Mouse (Mus musculus): Measurements from ENCODE around the gene Mfn1. TPM values are rescaled to one million over a fixed set of nuclear protein-coding genes. Genes with fewer than 3 reads are reported as not detected.

Gene Mfn1
- polyA plus RNA-seq, 1 experiment from 2014 or later, result 25.1 TPM

GRCm38 (mm10) chr3:32580738-32581137 lies 51.5 kb downstream of the Mfn1 start:
- Histone ChIP-seq H3K4me1 (ENCODE audit: control insufficient read depth, insufficient read depth, low read length) (no peaks in the 10 kb centered on the region), H3K9me3 (ENCODE audit: control insufficient read depth, low read length) (no peaks in the 10 kb centered on the region), H3K36me3 (ENCODE audit: control insufficient read depth, insufficient read depth, low read length) (peaks cover 68% of the 10 kb centered on the region), H3K9ac (ENCODE audit: low read depth, low read length) (no peak overlapping the region), H3K27ac (replicated peaks; ENCODE audit: low read depth, low read length) (no peak overlapping the region), H3K4me3 (ENCODE audit: low read depth, low read length) (no peak overlapping the region), H3K4me2 (ENCODE audit: low read depth, low read length) (no peak overlapping the region), H3K27me3 (replicated peaks; ENCODE audit: control insufficient read depth, insufficient read depth, low read length) (no peaks in the 10 kb centered on the region)
- WGBS, result 70% methylated on average over 3 of the region's 3 CpGs
- no peak for DNase-seq (ENCODE audit: low spot score)
- no peak for ATAC-seq (ENCODE audit: low read depth)

GRCm38 (mm10) chr3:32581911-32582310 lies 52.6 kb downstream of the Mfn1 start:
- Histone ChIP-seq H3K4me3 (ENCODE audit: low read depth, low read length) (no peak overlapping the region), H3K9ac (ENCODE audit: low read depth, low read length) (no peak overlapping the region), H3K27me3 (replicated peaks; ENCODE audit: control insufficient read depth, insufficient read depth, low read length) (no peaks in the 10 kb centered on the region), H3K27ac (replicated peaks; ENCODE audit: low read depth, low read length) (no peak overlapping the region), H3K9me3 (ENCODE audit: control insufficient read depth, low read length) (no peaks in the 10 kb centered on the region), H3K4me1 (ENCODE audit: control insufficient read depth, insufficient read depth, low read length) (no peaks in the 10 kb centered on the region), H3K36me3 (ENCODE audit: control insufficient read depth, insufficient read depth, low read length) (peaks cover 68% of the 10 kb centered on the region), H3K4me2 (ENCODE audit: low read depth, low read length) (no peak overlapping the region)
- ATAC-seq (ENCODE audit: low read depth) (no peak), DNase-seq (ENCODE audit: low spot score) (no peak)
- WGBS, result 85% methylated on average over 3 of the region's 3 CpGs

- WGBS, result 90% methylated on average over 4 of the region's 4 CpGs
- Histone ChIP-seq H3K4me3 (ENCODE audit: low read depth, low read length) (no peak overlapping the region), H3K9me3 (ENCODE audit: control insufficient read depth, low read length) (no peaks in the 10 kb centered on the region), H3K27me3 (replicated peaks; ENCODE audit: control insufficient read depth, insufficient read depth, low read length) (no peaks in the 10 kb centered on the region), H3K9ac (ENCODE audit: low read depth, low read length) (no peak overlapping the region), H3K36me3 (ENCODE audit: control insufficient read depth, insufficient read depth, low read length) (peaks cover 69% of the 10 kb centered on the region), H3K4me1 (ENCODE audit: control insufficient read depth, insufficient read depth, low read length) (no peaks in the 10 kb centered on the region), H3K27ac (replicated peaks; ENCODE audit: low read depth, low read length) (no peak overlapping the region), H3K4me2 (ENCODE audit: low read depth, low read length) (no peak overlapping the region)
- ATAC-seq (ENCODE audit: low read depth), result no peak
- no peak for DNase-seq (ENCODE audit: low spot score)
Observed at GRCm38 (mm10) chr3:32583489-32583888, 54.2 kb downstream of the Mfn1 start.

GRCm38 (mm10) chr3:32586274-32586673 lies 57.0 kb downstream of the Mfn1 start:
- Histone ChIP-seq H3K27ac (replicated peaks; ENCODE audit: low read depth, low read length) (no peak overlapping the region), H3K4me1 (ENCODE audit: control insufficient read depth, insufficient read depth, low read length) (no peaks in the 10 kb centered on the region), H3K9me3 (ENCODE audit: control insufficient read depth, low read length) (no peaks in the 10 kb centered on the region), H3K27me3 (replicated peaks; ENCODE audit: control insufficient read depth, insufficient read depth, low read length) (no peaks in the 10 kb centered on the region), H3K36me3 (ENCODE audit: control insufficient read depth, insufficient read depth, low read length) (peaks cover 77% of the 10 kb centered on the region), H3K9ac (ENCODE audit: low read depth, low read length) (no peak overlapping the region), H3K4me2 (ENCODE audit: low read depth, low read length) (no peak overlapping the region), H3K4me3 (ENCODE audit: low read depth, low read length) (no peak overlapping the region)
- DNase-seq (ENCODE audit: low spot score) (no peak), ATAC-seq (ENCODE audit: low read depth) (no peak)
- 96% methylated on average over 3 of the region's 3 CpGs for WGBS

GRCm38 (mm10) chr3:32595080-32595479 lies 65.8 kb downstream of the Mfn1 start:
- Histone ChIP-seq H3K27ac (replicated peaks; ENCODE audit: low read depth, low read length) (no peak overlapping the region), H3K4me2 (ENCODE audit: low read depth, low read length) (no peak overlapping the region), H3K36me3 (ENCODE audit: control insufficient read depth, insufficient read depth, low read length) (peaks cover 44% of the 10 kb centered on the region), H3K4me1 (ENCODE audit: control insufficient read depth, insufficient read depth, low read length) (no peaks in the 10 kb centered on the region), H3K4me3 (ENCODE audit: low read depth, low read length) (no peak overlapping the region), H3K9ac (ENCODE audit: low read depth, low read length) (no peak overlapping the region), H3K9me3 (ENCODE audit: control insufficient read depth, low read length) (no peaks in the 10 kb centered on the region), H3K27me3 (replicated peaks; ENCODE audit: control insufficient read depth, insufficient read depth, low read length) (no peaks in the 10 kb centered on the region)
- no peak for ATAC-seq (ENCODE audit: low read depth)
- no peak for DNase-seq (ENCODE audit: low spot score)
- 78% methylated on average over 4 of the region's 4 CpGs for WGBS

GRCm38 (mm10) chr3:32599328-32599727 lies 70.1 kb downstream of the Mfn1 start:
- H3K27me3 ChIP-seq (replicated peaks; ENCODE audit: control insufficient read depth, insufficient read depth, low read length), result no peaks in the 10 kb centered on the region
- no peak overlapping the region for H3K4me3 ChIP-seq (ENCODE audit: low read depth, low read length)
- no peaks in the 10 kb centered on the region for H3K9me3 ChIP-seq (ENCODE audit: control insufficient read depth, low read length)
- 71% methylated on average over 3 of the region's 3 CpGs for WGBS
- ATAC-seq (ENCODE audit: low read depth) (no peak), DNase-seq (ENCODE audit: low spot score) (no peak)
- H3K4me2 ChIP-seq (ENCODE audit: low read depth, low read length), result no peak overlapping the region
- H3K36me3 ChIP-seq (ENCODE audit: control insufficient read depth, insufficient read depth, low read length), result peaks cover 21% of the 10 kb centered on the region; the same call in 1 of the 2 replicates
- H3K27ac ChIP-seq (replicated peaks; ENCODE audit: low read depth, low read length), result no peak overlapping the region
- no peak overlapping the region for H3K9ac ChIP-seq (ENCODE audit: low read depth, low read length)
- no peaks in the 10 kb centered on the region for H3K4me1 ChIP-seq (ENCODE audit: control insufficient read depth, insufficient read depth, low read length)

GRCm38 (mm10) chr3:32601055-32601454 lies 71.8 kb downstream of the Mfn1 start:
- peaks cover 14% of the 10 kb centered on the region; the same call in 1 of the 2 replicates for H3K36me3 ChIP-seq (ENCODE audit: control insufficient read depth, insufficient read depth, low read length)
- H3K4me1 ChIP-seq (ENCODE audit: control insufficient read depth, insufficient read depth, low read length), result no peaks in the 10 kb centered on the region

GRCm38 (mm10) chr3:32609233-32609632 lies 80.0 kb downstream of the Mfn1 start:
- Histone ChIP-seq H3K4me2 (ENCODE audit: low read depth, low read length) (no peak overlapping the region), H3K9me3 (ENCODE audit: control insufficient read depth, low read length) (no peaks in the 10 kb centered on the region), H3K27me3 (replicated peaks; ENCODE audit: control insufficient read depth, insufficient read depth, low read length) (no peaks in the 10 kb centered on the region), H3K4me3 (ENCODE audit: low read depth, low read length) (no peak overlapping the region), H3K36me3 (ENCODE audit: control insufficient read depth, insufficient read depth, low read length) (0 out of 2 replicates have a peak, but pooled peaks cover 4% of the 10 kb centered on the region), H3K9ac (ENCODE audit: low read depth, low read length) (no peak overlapping the region), H3K27ac (replicated peaks; ENCODE audit: low read depth, low read length) (no peak overlapping the region), H3K4me1 (ENCODE audit: control insufficient read depth, insufficient read depth, low read length) (no peaks in the 10 kb centered on the region)
- WGBS, result 95% methylated on average over 3 of the region's 4 CpGs
- no peak for ATAC-seq (ENCODE audit: low read depth)
- DNase-seq (ENCODE audit: low spot score), result no peak

More at GRCm38 (mm10) chr3:32601055-32601454, 71.8 kb downstream of the Mfn1 start:
- Histone ChIP-seq H3K4me2 (ENCODE audit: low read depth, low read length) (no peak overlapping the region), H3K9ac (ENCODE audit: low read depth, low read length) (no peak overlapping the region), H3K27ac (replicated peaks; ENCODE audit: low read depth, low read length) (no peak overlapping the region), H3K9me3 (ENCODE audit: control insufficient read depth, low read length) (no peaks in the 10 kb centered on the region), H3K4me3 (ENCODE audit: low read depth, low read length) (no peak overlapping the region), H3K27me3 (replicated peaks; ENCODE audit: control insufficient read depth, insufficient read depth, low read length) (no peaks in the 10 kb centered on the region)
- ATAC-seq (ENCODE audit: low read depth), result no peak
- DNase-seq (ENCODE audit: low spot score), result peak; percentile 7
- 93% methylated on average over 10 of the region's 10 CpGs for WGBS

DNA sequence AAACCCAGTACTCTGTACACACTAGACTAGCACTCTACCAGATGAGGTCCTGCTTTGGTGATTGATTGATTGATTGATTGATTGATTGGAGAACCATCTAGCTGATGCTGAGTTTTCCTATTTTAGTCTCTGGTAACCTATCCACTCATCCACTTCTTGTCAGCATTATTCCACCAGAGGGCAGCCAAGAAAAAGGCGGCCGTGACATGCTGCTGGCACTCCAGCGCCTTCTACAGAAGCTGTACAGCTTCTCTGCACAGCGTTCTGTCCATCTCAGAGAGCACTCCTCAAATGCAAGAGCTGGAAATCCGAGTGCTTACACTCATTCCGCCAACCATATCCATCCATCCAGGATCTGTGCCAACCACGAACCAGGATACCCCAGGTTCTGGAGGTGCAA lies 81.3 kb downstream of the Mfn1 start:
- peak; percentile 67 for ATAC-seq (ENCODE audit: low read depth)
- Histone ChIP-seq H3K4me1 (ENCODE audit: control insufficient read depth, insufficient read depth, low read length) (0 out of 2 replicates have a peak, but pooled peaks cover 4% of the 10 kb centered on the region), H3K9ac (ENCODE audit: low read depth, low read length) (no peak overlapping the region), H3K4me3 (ENCODE audit: low read depth, low read length) (no peak overlapping the region), H3K4me2 (ENCODE audit: low read depth, low read length) (no peak overlapping the region), H3K27ac (replicated peaks; ENCODE audit: low read depth, low read length) (no peak overlapping the region), H3K27me3 (replicated peaks; ENCODE audit: control insufficient read depth, insufficient read depth, low read length) (no peaks in the 10 kb centered on the region), H3K36me3 (ENCODE audit: control insufficient read depth, insufficient read depth, low read length) (0 out of 2 replicates have a peak, but pooled peaks cover 4% of the 10 kb centered on the region), H3K9me3 (ENCODE audit: control insufficient read depth, low read length) (no peaks in the 10 kb centered on the region)
- DNase-seq (ENCODE audit: low spot score), result peak; percentile 77
- 21% methylated on average over 7 of the region's 7 CpGs for WGBS
